Mouse (Mus musculus): Measurements from ENCODE around the gene Rxylt1.

GRCm38 (mm10) chr10:122102675-122103074 is 5.5 kb upstream of the Rxylt1 start:
- TF ChIP-seq POLR2A (IDR thresholded peaks at IDR 0.05; ENCODE audit: low read depth, low read length) (no peak), CTCF (IDR thresholded peaks at IDR 0.05; ENCODE audit: extremely low read depth, insufficient read depth, insufficient read length, insufficient replicate concordance) (no peak)
